Mouse (Mus musculus) kidney, adult 9 months (tissue): ENCODE data around the gene Mogs.

ENCODE experiments used
- DNase-seq: peaks from one replicate; pipeline ENCODE4 v3.0.0; 2022

Gene Mogs

DNA sequence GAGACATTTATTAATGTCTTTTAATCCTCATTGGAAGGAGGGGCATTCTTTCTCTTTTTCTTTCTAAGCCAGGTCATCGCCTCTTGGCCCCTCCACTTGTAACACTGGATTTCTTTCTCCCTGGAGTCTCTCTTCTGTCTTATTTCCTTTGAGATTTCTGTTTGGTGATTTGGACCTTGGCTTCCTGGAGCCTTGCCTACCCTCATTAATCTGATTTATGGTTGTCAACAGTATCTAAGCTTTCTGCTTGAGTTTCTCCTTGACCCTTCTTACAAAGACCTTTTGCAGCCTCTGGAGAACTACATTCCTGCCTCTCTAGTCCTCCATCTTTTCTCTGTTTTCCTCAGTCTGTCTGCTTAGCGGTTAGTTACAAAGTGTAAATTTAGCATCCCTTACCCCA, 16.9 kb upstream of the Mogs start:
- peak; percentile 93 for DNase-seq

DNA sequence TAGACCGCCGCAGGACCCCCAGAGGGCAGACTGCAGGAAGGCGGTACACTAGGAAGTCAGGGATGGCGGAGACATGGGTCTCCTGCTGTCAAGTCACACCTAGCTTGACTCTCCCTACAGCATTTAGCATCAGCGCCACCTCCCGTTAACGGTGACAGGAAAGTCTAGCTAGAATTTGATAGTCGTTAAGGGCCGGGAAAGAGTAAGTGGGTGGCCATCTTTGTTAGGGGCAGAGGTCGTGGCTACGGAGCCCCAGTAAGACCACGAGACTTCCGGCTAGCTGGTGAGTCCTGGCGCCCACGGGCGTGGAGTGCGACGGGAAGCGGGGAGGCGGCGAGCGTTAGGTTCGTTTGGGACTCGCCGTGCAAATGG, 14.0 kb upstream of the Mogs start, which contains the start of the genes Ccdc142 and Gm42688:
Gene Ccdc142 (plus strand): TSS at position 286 of the 372 bp plus-strand sequence.
Gene Gm42688 (plus strand): TSS at position 302 of the 372 bp plus-strand sequence.
- peak; percentile 97 for DNase-seq

DNA sequence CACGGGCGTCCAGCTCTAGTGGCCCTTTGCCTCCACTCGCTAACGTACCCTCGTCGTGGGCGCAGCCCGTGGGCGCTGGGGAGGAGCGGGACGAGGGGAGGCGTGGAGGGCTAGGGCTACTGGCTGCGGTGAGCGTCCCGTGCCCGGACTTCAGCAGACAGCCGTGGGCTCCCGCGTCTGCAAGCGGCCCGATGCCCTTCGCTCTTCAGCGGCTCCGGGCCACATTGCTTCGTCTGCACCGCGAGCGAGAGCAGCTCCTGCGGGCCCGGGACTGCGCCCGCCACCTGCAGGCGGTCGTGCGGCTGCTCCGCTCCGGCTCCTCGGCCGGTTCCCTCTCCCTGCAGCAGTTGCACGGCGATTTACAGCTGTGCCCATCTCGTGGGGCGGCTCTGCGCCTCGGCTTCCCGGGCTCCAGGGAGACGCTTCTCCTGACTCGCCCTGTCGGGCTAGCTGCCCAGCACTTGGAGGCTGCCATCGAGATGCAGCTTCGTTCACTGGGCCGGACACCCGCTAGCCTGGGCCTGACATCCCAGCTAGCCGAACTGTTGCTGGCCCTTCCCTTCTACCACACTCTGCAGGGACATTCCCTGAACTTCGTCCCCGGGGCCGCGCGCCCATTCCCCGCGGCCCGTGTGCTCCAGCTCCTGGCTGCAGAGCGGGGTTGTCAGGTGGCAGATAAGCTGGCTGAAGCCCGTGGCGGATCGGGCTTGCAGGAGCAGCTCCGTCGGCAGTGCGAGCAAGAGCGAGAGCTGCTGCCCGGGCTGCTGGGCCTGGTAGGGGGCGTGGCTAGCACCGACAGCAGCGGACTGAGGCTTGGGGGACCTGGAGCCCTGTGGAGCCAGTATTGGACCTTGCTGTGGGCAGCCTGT, 13.4 kb upstream of the Mogs start:
- DNase-seq: peak; percentile 60

DNA sequence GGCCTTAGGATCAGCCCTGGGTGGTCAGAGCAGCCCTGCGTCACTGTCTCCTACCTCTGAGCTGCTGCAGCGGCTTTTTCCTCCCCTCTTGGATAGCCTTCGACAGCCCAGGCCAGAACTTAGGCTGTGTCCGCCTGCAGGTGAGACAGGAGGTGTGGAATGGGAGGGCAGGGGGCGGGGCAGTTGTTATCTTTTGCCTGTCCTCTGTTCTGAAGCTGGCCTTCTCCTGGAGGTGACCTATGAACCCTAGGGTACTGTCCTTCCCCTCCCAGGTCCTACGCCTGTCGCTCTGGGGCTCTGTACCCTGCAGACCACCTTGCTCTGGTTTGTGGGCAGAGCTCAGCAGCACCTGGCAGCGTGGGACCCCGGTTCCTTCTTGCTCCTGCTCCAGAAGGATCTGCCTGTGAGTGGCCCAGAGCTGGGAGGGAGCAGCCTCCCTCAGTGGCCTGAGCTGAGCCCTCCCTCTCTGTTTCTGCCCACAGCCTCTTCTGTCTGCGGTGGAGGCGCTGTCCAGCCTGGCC, 12.1 kb upstream of the Mogs start:
- no peak for DNase-seq

DNA sequence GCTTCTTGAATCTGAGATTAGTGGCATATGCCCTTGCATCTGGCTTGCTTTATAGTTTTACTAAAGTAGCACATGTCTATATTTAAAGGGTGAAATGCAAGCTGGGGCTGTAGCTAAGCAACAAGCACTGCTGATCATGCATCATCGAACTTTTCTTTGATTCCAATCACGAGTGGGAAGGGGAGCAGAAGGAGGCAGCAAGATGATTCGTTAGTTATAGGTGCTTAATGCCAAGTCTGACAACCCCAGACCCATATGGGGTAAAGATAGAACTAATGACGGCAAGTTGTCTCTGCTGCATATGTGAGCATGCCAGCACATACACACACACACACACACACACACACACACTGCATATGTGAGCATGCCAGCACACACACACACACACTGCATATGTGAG, 11.1 kb upstream of the Mogs start:
- DNase-seq: no peak

DNA sequence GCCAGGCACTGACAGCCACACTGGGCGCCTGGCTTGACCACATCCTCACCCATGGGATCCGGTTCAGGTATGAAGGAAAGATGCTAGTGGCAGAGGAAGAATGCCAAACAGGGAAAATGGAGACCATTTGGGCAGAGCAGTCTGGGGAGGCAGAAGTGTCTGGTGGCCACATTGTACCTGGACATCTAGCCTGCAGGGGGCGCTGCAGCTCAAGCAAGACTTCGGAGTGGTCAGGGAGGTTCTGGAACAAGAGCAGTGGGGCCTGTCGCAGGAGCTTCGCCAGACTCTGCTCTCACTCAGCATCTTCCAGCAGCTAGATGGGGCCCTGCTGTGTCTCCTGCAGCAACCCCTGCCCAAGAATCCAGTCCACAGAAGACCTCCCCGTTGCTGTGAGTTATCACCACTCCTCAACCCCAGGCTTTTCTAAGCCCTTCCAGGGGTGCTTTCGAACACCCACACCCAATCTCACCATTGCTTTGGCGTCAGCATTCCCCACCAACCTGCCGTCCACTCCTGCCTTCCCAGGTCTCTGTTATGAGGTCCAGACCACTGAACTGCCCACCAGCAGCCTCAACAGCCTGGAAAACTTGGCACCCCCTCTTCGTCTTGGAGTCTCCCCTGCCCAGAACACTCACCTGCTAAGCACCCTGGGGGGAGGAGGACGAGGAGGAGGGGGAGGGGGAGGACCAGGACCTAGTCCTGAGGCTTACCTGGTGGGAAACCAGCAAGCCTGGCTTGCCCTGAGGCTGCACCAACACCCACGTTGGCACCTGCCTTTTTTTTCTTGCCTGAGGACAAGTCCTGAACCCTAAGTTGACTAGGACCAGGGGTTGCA, 7.5 kb upstream of the Mogs start:
- DNase-seq: peak; percentile 84

DNA sequence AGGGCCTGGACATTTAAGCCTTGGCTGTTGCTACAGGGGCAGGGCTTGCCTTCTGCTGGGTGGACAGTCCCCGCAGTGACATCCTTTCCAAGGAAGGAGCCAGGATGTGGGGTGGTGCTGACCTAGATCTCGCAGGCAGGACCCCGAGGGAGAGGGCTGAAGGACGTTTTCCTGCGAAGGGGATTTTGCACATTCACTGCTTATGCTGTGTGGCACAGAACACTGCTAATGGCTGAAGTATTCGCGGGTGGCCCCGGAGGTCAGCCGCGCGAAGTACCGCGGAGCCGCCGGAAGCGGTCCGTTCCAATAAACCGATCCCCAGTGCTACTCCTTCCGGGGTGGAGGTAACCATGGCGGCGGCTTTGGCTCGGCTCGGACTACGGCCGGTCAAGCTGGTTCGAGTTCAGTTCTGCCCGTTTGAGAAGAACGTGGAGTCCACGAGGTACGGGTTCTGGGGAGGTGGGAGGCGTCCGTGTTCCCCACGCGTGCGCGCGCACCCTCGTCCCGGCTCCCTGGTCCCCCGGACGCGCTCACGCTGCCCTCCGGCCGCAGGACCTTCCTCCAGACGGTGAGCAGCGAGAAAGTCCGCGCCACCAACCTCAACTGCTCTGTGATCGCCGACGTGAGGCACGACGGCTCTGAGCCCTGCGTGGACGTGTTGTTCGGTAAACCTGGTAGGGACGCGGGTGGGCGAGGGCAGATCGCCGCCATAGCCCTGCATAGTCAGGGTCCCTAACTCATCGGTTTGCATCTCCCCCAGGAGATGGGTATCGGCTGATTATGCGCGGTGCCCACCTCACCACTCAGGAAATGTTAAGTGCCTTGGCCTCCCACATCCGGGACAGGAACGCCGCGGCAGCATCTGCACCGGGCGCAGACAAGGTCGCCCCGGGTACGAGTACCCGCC, 6.3 kb upstream of the Mogs start, which contains the start of gene Mrpl53:
Gene Mrpl53 (plus strand): TSS at position 279 of the 907 bp plus-strand sequence.
- peak; percentile 85 for DNase-seq

DNA sequence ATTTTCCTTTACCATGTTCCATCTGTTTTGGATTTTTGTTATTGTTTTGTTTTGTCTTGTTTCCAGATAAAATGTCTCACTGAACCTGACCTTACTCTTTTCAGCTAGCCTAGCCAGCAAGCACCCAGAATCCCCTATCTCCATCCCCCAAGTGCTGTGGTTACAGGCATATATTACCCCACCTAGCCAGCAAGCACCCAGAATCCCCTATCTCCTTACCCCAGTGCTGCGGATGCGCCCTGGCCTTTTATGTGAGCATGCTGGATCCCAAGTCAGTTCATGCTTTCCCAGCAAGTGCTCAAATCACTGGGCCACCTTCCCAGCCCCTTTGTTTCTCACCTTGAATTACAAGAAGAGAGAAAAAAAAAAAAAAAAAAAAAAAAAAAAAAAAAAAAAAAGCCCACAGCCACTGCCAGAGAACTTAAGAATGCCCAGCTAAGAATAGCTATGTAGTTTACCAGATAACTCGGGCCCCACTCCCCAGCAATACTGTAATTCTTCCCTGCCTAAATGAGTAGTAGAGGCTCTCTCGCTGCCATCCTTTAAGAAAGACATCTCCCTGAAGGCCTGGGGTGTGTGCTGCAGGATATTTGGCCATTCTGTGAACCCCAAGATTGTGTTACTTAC, 3.7 kb upstream of the Mogs start:
- no peak for DNase-seq

DNA sequence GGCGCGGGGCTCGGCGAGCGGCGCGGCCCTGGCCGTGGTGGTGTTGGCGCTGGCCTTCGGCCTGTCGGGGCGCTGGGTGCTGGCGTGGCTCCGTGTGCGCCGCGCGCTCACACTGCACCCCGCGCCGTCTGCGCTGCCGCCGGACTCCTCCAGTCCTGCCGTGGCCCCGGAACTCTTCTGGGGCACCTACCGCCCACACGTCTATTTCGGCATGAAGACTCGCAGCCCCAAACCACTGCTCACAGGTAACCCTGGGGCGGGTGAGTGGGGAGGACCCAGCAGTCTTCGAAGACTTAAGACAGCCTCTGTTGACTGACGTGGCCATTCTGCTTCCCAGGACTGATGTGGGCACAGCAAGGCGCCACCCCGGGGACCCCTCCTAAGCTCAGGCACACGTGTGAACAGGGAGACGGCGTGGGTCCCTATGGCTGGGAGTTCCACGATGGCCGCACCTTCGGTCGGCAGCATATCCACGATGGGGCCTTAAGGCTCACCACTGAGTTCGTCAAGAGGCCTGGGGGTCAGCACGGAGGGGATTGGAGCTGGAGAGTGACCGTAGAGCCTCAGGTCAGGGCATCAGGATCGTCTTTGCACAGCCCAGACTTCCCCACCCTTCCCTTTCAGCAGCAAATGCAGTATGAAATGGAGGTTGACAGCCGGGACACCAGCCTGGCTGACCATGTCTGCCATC, 531 bp downstream of the Mogs start:
- DNase-seq: no peak

DNA sequence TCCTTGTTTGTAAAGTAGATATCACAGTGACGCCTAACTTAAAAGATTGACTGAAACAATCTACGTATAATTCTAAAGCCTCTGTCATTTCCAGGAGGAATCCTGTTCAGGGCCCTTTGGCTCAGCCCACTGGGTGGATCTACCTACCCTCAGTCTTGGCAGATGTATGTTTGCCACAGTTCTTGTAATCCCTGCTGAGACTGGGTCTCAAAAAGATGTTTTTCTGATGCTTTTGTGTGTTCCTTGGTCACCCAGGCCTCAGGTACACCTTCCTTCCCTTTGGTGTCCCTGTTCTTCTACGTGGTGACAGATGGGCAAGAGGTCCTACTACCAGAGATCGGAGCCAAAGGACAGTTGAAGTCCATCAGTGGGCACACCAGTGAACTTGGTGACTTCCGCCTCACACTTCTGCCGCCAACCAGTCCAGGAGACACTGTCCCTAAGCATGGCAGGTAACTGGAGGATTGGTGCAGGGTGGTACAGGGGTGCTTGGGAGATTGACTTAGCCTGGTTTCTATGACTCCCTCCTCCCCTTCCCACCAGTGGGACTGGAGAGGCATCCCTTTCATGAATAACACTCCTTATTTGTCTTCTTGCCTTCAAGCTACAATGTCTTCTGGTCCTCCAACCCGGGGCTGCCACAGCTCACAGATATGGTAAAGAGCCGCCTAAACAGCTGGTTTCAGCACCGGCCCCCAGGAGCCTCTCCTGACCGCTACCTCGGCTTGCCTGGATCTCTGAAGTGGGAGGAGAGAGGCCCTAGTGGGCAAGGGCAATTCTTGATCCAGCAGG, 1.3 kb downstream of the Mogs start:
- DNase-seq: no peak

DNA sequence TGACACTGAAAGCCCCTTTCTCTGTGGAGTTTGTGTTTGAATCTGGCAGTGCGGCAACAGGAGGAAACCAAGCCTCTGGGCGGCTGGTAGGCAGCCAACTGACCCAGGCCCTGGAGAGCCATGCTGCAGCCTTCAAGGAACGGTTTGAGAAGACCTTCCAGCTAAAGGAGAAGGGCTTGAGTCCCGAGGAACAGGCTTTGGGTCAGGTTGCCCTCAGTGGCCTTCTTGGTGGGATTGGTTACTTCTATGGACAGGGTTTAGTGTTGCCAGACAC, 1.8 kb downstream of the Mogs start:
- DNase-seq: no peak

DNA sequence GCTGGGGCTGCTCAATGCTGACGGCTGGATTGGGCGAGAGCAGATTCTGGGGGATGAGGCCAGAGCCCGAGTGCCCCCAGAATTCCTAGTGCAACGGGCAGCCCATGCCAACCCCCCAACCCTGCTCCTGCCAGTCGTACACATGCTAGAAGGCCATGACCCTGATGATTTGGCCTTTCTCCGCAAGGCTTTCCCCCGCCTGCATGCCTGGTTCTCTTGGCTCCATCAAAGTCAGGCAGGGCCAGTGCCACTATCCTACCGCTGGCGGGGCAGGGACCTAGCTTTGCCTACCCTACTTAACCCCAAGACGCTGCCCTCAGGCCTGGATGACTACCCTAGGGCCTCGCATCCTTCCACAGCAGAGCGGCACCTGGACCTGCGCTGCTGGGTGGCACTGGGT, 2.3 kb downstream of the Mogs start:
- DNase-seq: no peak

DNA sequence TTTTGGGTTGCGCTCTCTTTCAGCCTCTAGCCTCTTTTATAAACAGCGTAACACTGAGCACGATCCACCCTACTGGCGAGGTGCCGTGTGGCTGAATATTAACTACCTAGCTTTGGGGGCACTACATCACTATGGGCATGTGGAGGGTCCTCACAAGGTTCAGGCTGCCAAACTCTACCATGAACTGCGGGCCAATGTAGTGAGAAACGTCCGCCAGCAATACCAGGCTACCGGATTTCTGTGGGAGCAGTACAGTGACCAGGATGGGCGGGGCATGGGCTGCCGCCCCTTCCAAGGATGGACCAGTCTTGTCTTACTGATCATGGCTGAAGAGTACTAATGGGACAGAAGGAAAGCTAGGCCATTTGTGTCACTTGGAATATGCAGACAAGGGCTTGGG, 3.1 kb downstream of the Mogs start:
- no peak for DNase-seq

DNA sequence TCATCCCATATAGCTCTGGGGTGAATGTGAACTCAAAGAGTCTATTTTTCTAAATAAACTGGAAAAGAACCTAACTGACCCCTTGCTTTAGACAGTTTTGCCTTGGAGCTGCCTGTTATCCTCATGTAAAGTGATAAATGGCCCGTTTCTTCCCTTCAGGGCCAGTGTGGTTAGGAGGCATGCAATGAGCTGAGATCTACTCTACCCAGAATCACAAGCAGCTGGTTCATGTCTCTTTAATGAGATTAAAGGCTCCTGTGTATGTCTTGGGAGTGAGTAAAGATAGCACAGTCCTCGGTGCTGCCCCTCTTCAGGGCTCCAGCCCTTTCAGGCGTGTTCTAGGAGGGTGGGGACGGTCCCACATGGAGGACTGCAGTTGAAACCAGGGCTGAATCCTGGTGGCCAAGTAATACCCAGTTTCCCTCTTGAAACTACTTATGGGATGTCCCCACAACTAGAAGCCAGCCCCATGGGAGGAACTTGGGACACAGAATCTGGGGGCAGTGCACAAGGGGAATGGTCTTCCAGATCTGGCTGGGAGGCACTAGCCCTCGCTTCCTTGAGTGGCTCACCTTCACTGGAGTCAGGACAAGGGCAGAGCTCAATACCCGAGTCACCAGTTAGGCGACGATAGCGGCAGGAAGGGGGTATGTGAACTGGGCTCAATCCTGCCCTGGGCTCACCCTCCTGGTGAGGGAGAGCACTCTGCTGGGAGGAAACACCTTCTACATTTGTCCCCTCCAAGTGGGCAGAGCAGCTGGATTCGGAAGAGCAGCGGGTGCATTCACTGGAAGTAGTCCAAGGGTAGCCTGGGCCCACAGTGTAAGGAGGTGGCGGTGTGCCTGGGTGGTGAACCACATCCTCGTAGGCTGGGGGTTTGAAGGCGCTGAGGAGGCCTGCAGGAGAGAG, 3.8 kb downstream of the Mogs start:
- no peak for DNase-seq

DNA sequence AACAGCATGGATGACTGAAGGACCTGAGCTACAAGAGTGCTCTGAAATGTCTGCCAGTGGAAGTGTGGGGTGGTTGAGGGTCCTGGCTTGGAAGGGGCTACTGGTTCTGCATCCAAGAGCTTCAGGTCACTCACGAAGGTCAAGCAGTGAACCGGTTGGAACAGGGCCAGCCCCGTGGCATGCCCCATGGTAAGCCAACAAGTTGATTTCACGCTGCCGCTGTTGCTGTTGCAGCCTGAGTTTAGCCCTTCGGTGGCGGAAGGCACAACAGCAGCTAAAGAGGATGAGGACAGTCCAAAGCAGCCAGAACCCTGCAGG, 4.4 kb downstream of the Mogs start:
- DNase-seq: peak; percentile 55

DNA sequence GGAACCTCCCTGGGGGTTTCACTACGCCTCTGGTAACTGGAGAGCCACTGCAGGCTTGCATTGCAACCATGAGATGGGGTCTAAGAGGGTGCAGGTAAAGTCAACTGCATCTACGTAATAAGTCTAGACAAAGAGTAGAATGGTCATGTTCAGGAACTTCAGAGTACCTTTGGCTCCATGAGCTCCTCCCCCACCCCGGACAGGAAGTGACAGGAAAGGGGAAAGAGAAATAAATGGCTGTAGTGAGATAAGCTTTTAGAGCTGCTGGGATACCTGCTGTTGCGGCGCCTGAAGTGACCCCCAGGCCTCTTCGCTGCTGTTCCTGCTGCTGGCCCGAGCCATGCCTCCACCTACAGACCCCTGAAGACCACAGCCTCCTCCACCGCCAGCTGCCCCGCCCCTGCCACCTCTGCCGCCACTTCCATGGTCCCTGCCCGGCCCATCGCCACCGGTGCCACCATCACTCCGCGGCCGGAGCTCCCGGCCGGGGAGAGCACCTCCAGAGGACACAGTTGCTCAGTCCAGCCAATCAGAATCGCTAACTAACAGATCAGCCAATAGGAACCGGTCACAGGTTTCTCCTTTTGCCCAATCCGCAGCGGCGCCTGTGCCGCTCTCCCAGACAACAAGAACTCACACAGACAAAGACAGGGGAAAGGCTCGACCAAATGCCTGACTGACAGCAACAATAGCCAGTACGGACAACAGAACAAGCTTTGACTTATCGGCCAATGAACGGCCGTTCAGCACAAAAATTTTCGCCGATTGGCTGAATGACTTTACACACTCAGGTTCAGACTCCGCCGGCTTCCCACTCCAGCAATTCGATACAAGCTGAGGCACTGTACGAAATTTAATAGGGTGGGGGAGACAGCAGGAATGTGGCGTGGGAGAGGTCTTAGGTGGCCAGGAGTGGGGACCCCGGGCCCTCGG, 5.9 kb downstream of the Mogs start, which contains the start of gene Wbp1:
Gene Wbp1 (minus strand): TSS at position 630 of the 933 bp plus-strand sequence.
- DNase-seq: peak; percentile 99

DNA sequence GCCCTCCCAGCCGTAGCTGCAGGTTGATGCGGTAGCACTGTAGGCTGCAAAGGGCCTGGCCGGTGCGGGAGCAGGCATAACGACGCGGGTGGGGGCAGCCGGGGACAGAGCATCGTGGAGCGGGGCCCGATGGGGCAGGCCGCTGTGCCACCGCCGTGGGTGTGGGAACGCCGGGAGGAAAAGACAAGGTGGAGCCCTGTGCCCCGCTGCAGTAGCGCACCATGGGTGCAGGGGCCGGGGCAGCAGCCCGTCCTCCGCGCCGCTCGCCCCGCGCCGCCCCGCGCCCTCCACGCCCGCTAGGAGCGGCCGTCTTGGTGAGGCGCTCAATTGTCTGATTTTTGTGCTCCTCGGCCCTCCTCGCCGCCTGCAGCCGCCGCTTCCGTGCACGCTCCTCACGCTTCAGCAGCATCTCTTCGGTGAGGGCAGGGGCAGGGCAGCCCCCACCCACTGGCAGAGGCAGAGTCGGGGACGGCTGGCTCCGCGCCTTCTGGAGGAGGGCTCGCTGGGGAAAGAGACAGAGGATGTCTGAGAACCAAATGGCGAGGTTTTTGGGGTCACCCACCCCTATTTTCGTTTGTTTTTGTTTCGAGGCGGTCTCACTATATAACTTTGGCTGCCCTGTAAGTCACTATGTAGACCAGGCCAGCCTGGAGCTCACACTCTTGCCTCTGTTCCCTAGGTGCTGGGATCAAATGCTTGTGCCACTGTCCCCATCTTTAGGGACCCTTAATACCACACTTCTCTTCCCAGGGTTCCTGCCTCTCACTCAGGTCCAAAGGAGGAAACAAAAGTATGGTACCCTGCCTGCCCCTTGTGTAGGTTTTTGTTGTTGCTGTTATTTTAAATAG, 6.8 kb downstream of the Mogs start:
- no peak for DNase-seq

DNA sequence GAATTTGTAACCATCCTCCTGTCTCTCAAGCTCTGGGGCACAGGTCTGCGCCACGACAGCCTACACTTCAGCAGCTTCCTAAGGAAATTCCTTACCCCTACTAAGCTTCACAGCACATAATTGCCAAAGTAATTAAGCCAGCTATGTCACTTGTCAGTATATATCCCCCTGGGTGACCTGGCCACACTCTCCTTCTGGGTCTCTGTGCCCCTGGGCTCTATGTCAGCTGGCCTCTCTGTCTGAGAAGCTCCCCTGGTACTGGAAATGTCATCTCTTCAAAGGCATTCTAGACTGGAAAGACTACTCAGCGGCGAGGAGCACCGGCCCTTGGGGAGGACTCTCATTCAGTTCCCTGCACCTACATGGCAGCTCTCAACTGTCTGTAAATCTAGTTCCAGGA, 7.7 kb downstream of the Mogs start:
- DNase-seq: no peak
